Mouse (Mus musculus) liver, embryonic 11.5 days (tissue): Measurements from ENCODE around the gene Cldn7. TPM values are rescaled to one million over a fixed set of nuclear protein-coding genes. Genes with fewer than 3 reads are reported as not detected.

Source experiments
- ATAC-seq: fragments of 200-750 bp; cut with Nextera tagmentation; replicated peaks from 2 replicates; pipeline ENCODE4 v1.8.0; 2017; ENCODE audit warnings: moderate number of reproducible peaks, mild to moderate bottlenecking, moderate TSS enrichment, moderate library complexity; ENCODE audit not compliant: low FRiP score
- DNase-seq: peaks from one replicate; pipeline ENCODE4 v3.0.0-alpha.2; 2017; ENCODE audit warnings: low spot score
- H3K27ac ChIP-seq: fragments of 300-500 bp; sonication (generic); 2 replicates; pipeline ENCODE4 v1.5.1; 2014; ENCODE audit warnings: mild to moderate bottlenecking, low read depth, low read length, control low read depth
- H3K27me3 ChIP-seq: fragments of 300-500 bp; sonication (generic); replicated peaks from 2 replicates; pipeline ENCODE4 v1.6.1; 2014; ENCODE audit warnings: low read length, mixed read lengths; ENCODE audit not compliant: control insufficient read depth, insufficient read depth
- H3K36me3 ChIP-seq: fragments of 300-500 bp; sonication (generic); 2 replicates; pipeline ENCODE4 v1.6.1; 2014; ENCODE audit warnings: mild to moderate bottlenecking, low read length, moderate library complexity, mixed read lengths; ENCODE audit not compliant: control insufficient read depth, insufficient read depth
- H3K4me1 ChIP-seq: fragments of 300-500 bp; sonication (generic); replicated peaks from 2 replicates; pipeline ENCODE4 v1.6.1; 2014; ENCODE audit warnings: low read length, mixed read lengths; ENCODE audit not compliant: control insufficient read depth, insufficient read depth
- H3K4me2 ChIP-seq: fragments of 300-500 bp; sonication (generic); 2 replicates; pipeline ENCODE4 v1.6.1; 2014; ENCODE audit warnings: mild to moderate bottlenecking, control low read depth, moderate library complexity
- H3K4me3 ChIP-seq: fragments of 300-500 bp; sonication (generic); 2 replicates; pipeline ENCODE4 v1.5.1; 2014; ENCODE audit warnings: low read depth, low read length, control low read depth
- H3K9ac ChIP-seq: fragments of 300-500 bp; sonication (generic); 2 replicates; pipeline ENCODE4 v1.6.1; 2014; ENCODE audit warnings: low read depth, low read length, control low read depth
- H3K9me3 ChIP-seq: fragments of 300-500 bp; sonication (generic); 2 replicates; pipeline ENCODE4 v1.6.1; 2016; ENCODE audit warnings: low read length, inconsistent platforms, mixed read lengths; ENCODE audit not compliant: control insufficient read depth
- WGBS: fragments of 180-500 bp; shearing (Covaris S2); extraction: QIAGEN DNeasy Blood & Tissue Kit; methylation state at CpG from one replicate; pipeline ENCODE4 v1.1.7; 2014; 5-methylcytosine and 5-hydroxymethylcytosine counted together
- polyA plus RNA-seq: library from polyadenylated mRNA; unstranded; fragments of >200 nt; fragmentation: Nextera tagmentation; extraction: Ambion mirVana; gene quantifications from 2 replicates; pipeline ENCODE4 v1.2.1, GENCODE M21; 2014

The Cldn7 gene
- polyA plus RNA-seq, 1 experiment from 2014 or later, result 4.0 TPM

GRCm38 (mm10) chr11:69930967-69931537 is 33.5 kb upstream of the Cldn7 start:
- 48% methylated on average over 3 of the region's 3 CpGs for WGBS
- Histone ChIP-seq H3K9ac (no peak overlapping the region), H3K27ac (no peak overlapping the region), H3K27me3 (peaks cover 16% of the 10 kb centered on the region), H3K9me3 (no peaks in the 10 kb centered on the region), H3K4me2 (no peak overlapping the region), H3K4me1 (peaks cover 14% of the 10 kb centered on the region), H3K36me3 (no peaks in the 10 kb centered on the region), H3K4me3 (no peak overlapping the region)
- DNase-seq (no peak), ATAC-seq (no peak)

GRCm38 (mm10) chr11:69931769-69932168 is 32.8 kb upstream of the Cldn7 start:
- whole genome bisulfite sequencing, result 57% methylated on average over 8 of the region's 8 CpGs
- no peak for ATAC-seq
- DNase-seq, result no peak
- no peak overlapping the region for H3K4me3 ChIP-seq
- peaks cover 19% of the 10 kb centered on the region for H3K4me1 ChIP-seq
- H3K4me2 ChIP-seq, result no peak overlapping the region
- H3K27ac ChIP-seq, result no peak overlapping the region
- no peaks in the 10 kb centered on the region for H3K9me3 ChIP-seq
- H3K27me3 ChIP-seq, result peaks cover 23% of the 10 kb centered on the region
- H3K9ac ChIP-seq, result no peak overlapping the region
- H3K36me3 ChIP-seq, result no peaks in the 10 kb centered on the region

GRCm38 (mm10) chr11:69932254-69932653 is 32.3 kb upstream of the Cldn7 start:
- H3K27ac ChIP-seq, result no peak overlapping the region
- no peaks in the 10 kb centered on the region for H3K36me3 ChIP-seq
- H3K9ac ChIP-seq, result no peak overlapping the region
- no peaks in the 10 kb centered on the region for H3K9me3 ChIP-seq
- peaks cover 19% of the 10 kb centered on the region for H3K4me1 ChIP-seq
- 36% methylated on average over 3 of the region's 3 CpGs for WGBS
- ATAC-seq, result no peak
- H3K27me3 ChIP-seq, result peaks cover 28% of the 10 kb centered on the region
- DNase-seq, result no peak
- no peak overlapping the region for H3K4me3 ChIP-seq
- no peak overlapping the region for H3K4me2 ChIP-seq

GRCm38 (mm10) chr11:69933066-69933465 is 31.5 kb upstream of the Cldn7 start:
- H3K4me3 ChIP-seq, result no peak overlapping the region
- H3K36me3 ChIP-seq, result no peaks in the 10 kb centered on the region
- ATAC-seq, result no peak
- peaks cover 19% of the 10 kb centered on the region for H3K4me1 ChIP-seq
- H3K9me3 ChIP-seq, result no peaks in the 10 kb centered on the region
- no peak overlapping the region for H3K4me2 ChIP-seq
- DNase-seq, result no peak
- WGBS, result 60% methylated on average over 4 of the region's 4 CpGs
- peaks cover 36% of the 10 kb centered on the region for H3K27me3 ChIP-seq
- no peak overlapping the region for H3K27ac ChIP-seq
- no peak overlapping the region for H3K9ac ChIP-seq

GRCm38 (mm10) chr11:69934169-69934568 is 30.4 kb upstream of the Cldn7 start:
- no peak overlapping the region for H3K27ac ChIP-seq
- ATAC-seq (no peak; the same call in 1 of the 2 replicates), DNase-seq (peak; percentile 94)
- peak overlapping the region; percentile 90 for H3K4me2 ChIP-seq
- H3K36me3 ChIP-seq, result no peaks in the 10 kb centered on the region
- no peak overlapping the region for H3K9ac ChIP-seq
- H3K4me1 ChIP-seq, result peaks cover 19% of the 10 kb centered on the region
- 2% methylated on average over 18 of the region's 18 CpGs for WGBS
- no peaks in the 10 kb centered on the region for H3K9me3 ChIP-seq
- H3K27me3 ChIP-seq, result peaks cover 47% of the 10 kb centered on the region
- peak overlapping the region; percentile 7; the same call in 1 of the 2 replicates for H3K4me3 ChIP-seq

- WGBS, result 16% methylated on average over 6 of the region's 6 CpGs
- Histone ChIP-seq H3K9ac (no peak overlapping the region), H3K4me1 (peaks cover 19% of the 10 kb centered on the region), H3K27ac (no peak overlapping the region), H3K4me3 (peak overlapping the region; percentile 43), H3K4me2 (peak overlapping the region; percentile 90), H3K27me3 (peaks cover 52% of the 10 kb centered on the region), H3K36me3 (no peaks in the 10 kb centered on the region), H3K9me3 (no peaks in the 10 kb centered on the region)
- ATAC-seq (no peak), DNase-seq (no peak)
Measured at GRCm38 (mm10) chr11:69934681-69935080, 29.9 kb upstream of the Cldn7 start.

GRCm38 (mm10) chr11:69935137-69935879 is 29.3 kb upstream of the Cldn7 start, which contains the start of gene Ybx2:
Gene Ybx2, plus strand, starts transcription at chr11:69935796.
- no peaks in the 10 kb centered on the region for H3K36me3 ChIP-seq
- 1% methylated on average over 53 of the region's 62 CpGs for WGBS

GRCm38 (mm10) chr11:69936156-69936555 is 28.4 kb upstream of the Cldn7 start:
- H3K27ac ChIP-seq, result no peak overlapping the region
- DNase-seq, result no peak

More at GRCm38 (mm10) chr11:69935137-69935879, 29.3 kb upstream of the Cldn7 start, which contains the start of gene Ybx2:
- peak within 1 kb of the TSS; percentile 43 for H3K4me3 ChIP-seq
- H3K4me1 ChIP-seq, result peaks cover 19% of the 10 kb centered on the region
- peak; percentile 88 for DNase-seq
- H3K4me2 ChIP-seq, result peak within 1 kb of the TSS; percentile 90
- ATAC-seq, result peak; percentile 80
- H3K27me3 ChIP-seq, result peaks cover 58% of the 10 kb centered on the region
- no peaks in the 10 kb centered on the region for H3K9me3 ChIP-seq
- H3K9ac ChIP-seq, result peak within 1 kb of the TSS; percentile 34
- H3K27ac ChIP-seq, result no peak within 1 kb of the TSS

More at GRCm38 (mm10) chr11:69936156-69936555, 28.4 kb upstream of the Cldn7 start:
- Histone ChIP-seq H3K27me3 (peaks cover 63% of the 10 kb centered on the region), H3K9me3 (no peaks in the 10 kb centered on the region), H3K4me3 (peak overlapping the region; percentile 43), H3K36me3 (no peaks in the 10 kb centered on the region), H3K4me1 (peaks cover 19% of the 10 kb centered on the region), H3K9ac (peak overlapping the region; percentile 4), H3K4me2 (peak overlapping the region; percentile 90)
- WGBS, result 4% methylated on average over 30 of the region's 30 CpGs
- no peak for ATAC-seq
